Mouse (Mus musculus): ENCODE measurements around the gene Erh. TPM values are rescaled to one million over a fixed set of nuclear protein-coding genes. Genes with fewer than 3 reads are reported as not detected.

Erh gene
- total RNA-seq (2017), result 23.4 and 28.9 TPM in 2 replicates

DNA sequence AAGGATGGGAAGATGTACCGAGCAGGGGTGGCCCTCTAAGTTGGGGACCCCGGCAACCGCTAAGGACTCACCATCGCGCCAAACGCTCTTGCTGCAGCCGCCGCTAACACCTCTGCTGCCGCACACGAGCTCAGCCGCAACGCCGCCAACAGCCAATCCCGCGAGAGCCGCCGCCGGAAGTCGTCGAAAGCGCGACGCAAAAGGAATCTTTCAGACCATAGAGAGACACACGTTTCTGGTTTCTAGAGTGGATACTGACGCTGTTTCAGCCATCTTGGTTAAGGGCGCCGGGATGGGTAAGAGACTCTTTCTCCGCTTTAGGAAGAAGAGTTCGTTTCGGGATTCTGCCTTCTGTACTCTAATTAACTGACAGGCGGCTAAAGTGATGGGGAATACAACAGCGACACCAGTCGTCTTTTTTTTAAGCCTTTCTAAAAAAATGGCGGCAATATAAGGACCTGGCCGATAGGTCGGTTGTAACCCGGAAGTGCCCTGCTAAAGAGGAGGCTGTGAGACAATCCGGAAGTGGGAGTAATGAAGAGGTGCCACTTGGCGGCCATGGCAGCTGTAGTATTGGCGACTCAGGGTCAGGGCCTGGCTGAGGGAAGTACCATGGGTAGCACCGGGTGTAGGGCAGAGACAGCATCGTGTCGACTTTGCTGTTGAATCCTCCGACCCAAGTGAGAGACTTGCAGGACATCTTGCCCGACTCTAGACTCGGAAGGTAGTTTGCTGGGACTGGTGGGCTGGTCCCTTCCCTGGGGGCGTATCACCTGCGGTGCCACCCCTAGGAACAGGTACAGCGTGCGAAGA lies at the start of gene Erh, which contains the start of gene Slc39a9:
Gene Erh, minus strand, starts transcription at position 649 of the 813 bp plus-strand sequence.
Gene Slc39a9, plus strand, starts transcription at position 191 of the 813 bp plus-strand sequence.
- ATAC-seq (ENCODE audit: extremely low read depth, insufficient number of reproducible peaks, low FRiP score, poor library complexity, severe bottlenecking), result peak; percentile 93

DNA sequence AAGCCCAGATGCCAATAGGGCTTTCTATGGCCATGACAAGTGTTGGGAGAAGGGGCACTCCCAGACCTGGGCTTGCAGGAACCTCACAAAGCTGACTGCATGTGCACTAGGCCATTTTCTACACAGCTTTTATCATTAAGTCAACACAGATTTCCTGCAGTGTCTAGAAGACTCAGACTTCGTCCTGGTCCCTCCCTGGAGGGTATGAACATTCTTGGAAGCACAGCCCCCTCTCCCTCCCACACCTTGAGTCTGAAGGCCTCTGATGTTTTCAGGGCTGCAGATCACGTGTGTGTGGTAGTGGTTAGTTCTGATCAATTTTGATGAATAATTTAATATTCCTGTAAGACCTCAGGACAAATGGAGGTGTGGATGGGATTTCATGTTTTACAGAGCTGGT lies 49.6 kb upstream of the Erh start:
- ATAC-seq (ENCODE audit: extremely low read depth, insufficient number of reproducible peaks, low FRiP score, poor library complexity, severe bottlenecking), result no peak

DNA sequence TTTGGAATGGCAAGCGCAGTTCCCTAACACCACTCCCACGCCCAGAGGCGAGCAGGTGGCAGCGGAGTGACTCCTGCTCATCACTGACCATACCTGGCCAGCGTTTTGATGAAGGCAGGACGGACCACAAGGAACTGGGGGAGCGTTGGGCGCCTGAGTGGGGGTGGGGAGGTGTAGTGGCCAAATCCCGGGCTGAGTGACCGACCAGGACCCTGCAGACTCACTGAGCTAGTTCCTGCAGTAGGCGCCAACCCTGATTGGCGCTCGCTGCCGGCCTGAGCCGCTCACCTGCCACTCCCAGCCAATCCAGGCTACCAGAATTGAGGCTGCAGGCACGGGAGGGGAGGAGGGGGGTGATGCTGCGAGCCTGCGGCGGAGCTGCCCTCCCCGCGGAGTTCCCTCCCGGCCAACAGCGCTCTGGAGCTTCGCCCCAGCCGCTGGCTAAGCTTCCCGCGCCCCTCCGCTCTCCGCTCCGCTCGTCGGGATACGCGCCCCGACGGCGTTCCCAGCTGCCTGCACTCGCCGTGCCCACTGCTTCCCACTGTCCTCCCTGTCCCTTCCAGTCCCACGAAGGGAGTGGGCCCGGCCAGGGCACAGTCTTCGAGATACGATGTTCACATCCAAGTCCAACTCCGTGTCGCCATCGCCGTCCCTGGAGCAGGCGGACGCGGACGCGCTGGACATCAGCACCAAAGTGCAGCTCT lies 48.3 kb upstream of the Erh start, which contains the start of gene Plekhd1:
Gene Plekhd1, plus strand, starts transcription at position 323 of the 704 bp plus-strand sequence.
- no peak for ATAC-seq (ENCODE audit: extremely low read depth, insufficient number of reproducible peaks, low FRiP score, poor library complexity, severe bottlenecking)

- ATAC-seq (ENCODE audit: extremely low read depth, insufficient number of reproducible peaks, low FRiP score, poor library complexity, severe bottlenecking), result no peak
Observed at GRCm38 (mm10) chr12:80691671-80692091, 47.5 kb upstream of the Erh start.

GRCm38 (mm10) chr12:80689696-80690095 lies 45.6 kb upstream of the Erh start:
- no peak for ATAC-seq (ENCODE audit: extremely low read depth, insufficient number of reproducible peaks, low FRiP score, poor library complexity, severe bottlenecking)

GRCm38 (mm10) chr12:80687788-80688211 lies 43.7 kb upstream of the Erh start:
- ATAC-seq (ENCODE audit: extremely low read depth, insufficient number of reproducible peaks, low FRiP score, poor library complexity, severe bottlenecking), result no peak

DNA sequence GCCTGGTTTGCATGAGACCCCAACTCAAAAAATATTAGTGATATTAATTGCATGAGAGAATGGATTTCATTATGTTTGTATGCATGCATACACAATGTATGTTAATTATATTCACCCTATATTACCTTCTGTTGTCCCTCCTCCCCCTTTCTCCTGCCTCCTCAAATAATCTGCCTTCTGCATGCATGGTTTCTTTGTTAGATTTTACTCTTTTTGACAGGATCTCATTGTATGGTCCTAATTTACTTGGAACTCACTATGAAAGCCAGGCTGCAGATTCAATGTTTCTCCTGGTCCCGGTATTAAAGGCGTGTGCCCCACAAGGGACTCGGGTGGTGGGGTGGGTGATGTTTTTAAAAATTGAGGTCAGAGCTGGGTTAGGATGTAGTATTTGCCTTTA lies 40.2 kb upstream of the Erh start:
- no peak for ATAC-seq (ENCODE audit: extremely low read depth, insufficient number of reproducible peaks, low FRiP score, poor library complexity, severe bottlenecking)

DNA sequence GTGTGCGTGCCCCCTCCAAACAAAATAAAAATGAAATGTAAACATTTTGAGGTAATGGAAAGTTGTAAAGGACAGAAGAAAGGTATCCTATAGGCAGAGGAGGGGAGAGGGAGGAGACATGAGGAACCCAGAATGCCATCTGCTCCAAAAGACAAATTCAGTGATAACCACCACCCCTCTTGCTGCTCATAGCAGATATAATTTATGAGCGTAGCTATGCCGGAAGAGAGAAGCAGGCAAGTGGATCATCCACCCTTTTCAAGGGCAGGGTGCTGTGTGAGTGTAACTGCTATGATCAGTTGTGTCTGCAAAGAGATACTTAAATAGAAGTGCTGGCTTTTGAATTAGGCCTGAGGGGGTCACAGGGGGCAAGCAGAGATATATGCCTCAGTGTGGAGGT lies 39.4 kb upstream of the Erh start:
- ATAC-seq (ENCODE audit: extremely low read depth, insufficient number of reproducible peaks, low FRiP score, poor library complexity, severe bottlenecking), result no peak

DNA sequence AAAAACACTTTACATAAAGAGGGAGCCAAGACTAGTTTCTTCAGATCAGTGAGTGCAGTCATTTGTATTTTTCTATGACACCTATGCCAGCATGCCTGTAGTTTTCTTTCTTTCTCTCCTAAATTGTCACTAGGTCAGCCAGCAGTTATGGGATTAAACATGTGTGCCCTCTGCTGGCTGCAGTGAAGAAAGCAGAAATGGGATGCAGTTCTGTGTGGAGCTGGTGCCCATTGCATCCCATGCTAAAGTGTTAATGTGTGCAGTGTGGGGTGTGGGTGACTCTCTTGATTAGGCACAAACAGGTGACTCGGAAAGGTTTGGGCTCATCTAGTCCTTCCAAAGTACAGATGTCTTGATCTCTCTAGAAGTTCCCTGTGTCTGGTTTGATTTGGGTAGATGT lies 37.2 kb upstream of the Erh start:
- no peak for ATAC-seq (ENCODE audit: extremely low read depth, insufficient number of reproducible peaks, low FRiP score, poor library complexity, severe bottlenecking)

GRCm38 (mm10) chr12:80673170-80673569 lies 29.0 kb upstream of the Erh start:
- no peak for ATAC-seq (ENCODE audit: extremely low read depth, insufficient number of reproducible peaks, low FRiP score, poor library complexity, severe bottlenecking)

DNA sequence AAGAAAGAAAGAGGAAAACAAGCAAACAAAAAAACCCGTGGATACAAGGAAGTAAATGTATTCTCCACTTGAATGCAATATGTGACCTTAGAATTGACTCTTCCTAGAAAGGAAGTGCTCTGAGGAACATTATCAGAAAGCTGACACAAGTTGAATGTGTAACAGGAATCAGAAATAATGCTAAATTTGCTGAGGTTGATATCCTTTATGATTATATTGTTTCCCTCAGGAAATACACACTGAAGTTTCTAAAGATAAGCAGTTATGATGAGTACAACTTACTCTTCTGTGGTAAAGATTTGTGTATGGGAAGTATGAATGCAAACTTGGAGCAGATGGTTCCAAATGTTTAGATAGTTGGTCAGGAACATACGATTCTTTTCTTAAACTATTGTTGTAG lies 24.2 kb upstream of the Erh start:
- no peak for ATAC-seq (ENCODE audit: extremely low read depth, insufficient number of reproducible peaks, low FRiP score, poor library complexity, severe bottlenecking)

GRCm38 (mm10) chr12:80663935-80664334 lies 19.8 kb upstream of the Erh start:
- ATAC-seq (ENCODE audit: extremely low read depth, insufficient number of reproducible peaks, low FRiP score, poor library complexity, severe bottlenecking), result no peak

DNA sequence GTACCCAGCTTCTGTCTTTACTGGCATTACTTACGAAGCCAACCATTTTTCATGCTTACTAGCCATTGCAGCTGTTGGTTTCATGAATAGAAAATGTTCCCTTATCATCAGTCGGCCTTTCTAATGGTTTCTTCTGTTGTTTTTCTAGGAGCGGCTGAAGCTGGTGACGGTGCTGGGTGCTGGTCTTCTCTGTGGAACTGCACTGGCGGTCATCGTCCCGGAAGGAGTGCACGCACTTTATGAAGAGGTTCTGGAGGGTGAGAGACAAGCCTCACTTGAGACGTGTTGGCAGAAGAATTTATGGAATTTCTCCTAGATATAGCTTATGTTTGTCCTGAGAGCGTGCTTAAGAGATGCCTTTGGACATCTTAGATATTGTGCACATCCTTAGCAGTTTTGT lies 18.2 kb upstream of the Erh start:
- no peak for ATAC-seq (ENCODE audit: extremely low read depth, insufficient number of reproducible peaks, low FRiP score, poor library complexity, severe bottlenecking)

DNA sequence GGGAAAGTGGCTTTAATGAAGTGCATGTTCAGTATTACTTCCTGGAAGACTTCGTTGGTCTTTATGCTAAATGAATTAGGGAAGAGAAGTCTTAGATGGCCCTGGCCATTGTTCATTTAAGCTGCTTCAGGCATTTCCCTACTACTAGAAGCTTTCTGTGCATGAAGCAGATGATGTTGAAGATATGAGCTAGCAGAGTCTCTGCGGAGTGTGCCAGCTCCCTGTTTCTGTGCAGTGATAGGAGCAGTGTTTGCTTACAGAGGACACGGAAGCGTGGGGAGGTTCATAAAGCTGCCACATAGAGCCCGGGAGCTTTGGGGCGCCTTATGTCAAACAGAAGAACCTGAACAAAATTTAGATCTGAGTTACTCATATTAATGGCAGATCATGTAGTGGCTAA lies 14.5 kb upstream of the Erh start:
- no peak for ATAC-seq (ENCODE audit: extremely low read depth, insufficient number of reproducible peaks, low FRiP score, poor library complexity, severe bottlenecking)

DNA sequence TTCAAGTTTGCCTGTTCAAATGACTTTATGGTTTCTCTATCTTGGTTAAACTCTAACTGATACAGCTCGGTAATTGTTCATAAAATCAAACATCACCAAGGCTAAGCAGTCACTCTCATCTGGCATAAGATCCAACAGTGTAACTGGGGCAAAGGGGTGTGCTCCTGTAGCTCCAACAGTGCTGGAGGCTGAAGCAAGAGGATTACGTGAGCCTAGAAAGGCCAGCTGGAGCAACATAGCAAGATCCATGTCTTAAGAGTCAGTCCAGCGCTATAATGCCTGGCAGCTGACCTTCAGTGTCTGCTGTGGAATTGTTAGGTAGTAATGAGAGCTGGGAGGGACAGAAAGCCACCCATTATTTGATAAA lies 10.5 kb upstream of the Erh start:
- no peak for ATAC-seq (ENCODE audit: extremely low read depth, insufficient number of reproducible peaks, low FRiP score, poor library complexity, severe bottlenecking)

GRCm38 (mm10) chr12:80653951-80654658 lies 10.0 kb upstream of the Erh start:
- no peak for ATAC-seq (ENCODE audit: extremely low read depth, insufficient number of reproducible peaks, low FRiP score, poor library complexity, severe bottlenecking)

DNA sequence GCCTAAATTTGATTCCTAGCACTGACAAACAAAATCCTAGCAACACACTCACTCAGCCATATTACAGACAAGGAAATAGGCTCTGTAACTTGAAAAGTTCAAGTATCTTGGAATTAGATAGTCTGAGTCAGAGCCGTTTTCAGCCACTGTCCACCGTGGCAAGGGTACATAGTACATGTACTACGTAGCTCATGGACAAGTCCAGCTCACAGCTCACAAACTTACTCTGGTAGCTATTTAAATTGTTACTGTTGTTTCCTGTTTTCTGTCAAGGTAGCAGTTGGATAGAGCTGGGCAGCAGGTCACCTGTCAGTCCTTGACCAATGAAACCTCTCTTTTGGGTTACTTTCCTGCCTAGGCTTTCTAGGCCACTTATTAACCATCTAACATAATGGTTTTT lies 2.2 kb upstream of the Erh start:
- ATAC-seq (ENCODE audit: extremely low read depth, insufficient number of reproducible peaks, low FRiP score, poor library complexity, severe bottlenecking), result no peak

DNA sequence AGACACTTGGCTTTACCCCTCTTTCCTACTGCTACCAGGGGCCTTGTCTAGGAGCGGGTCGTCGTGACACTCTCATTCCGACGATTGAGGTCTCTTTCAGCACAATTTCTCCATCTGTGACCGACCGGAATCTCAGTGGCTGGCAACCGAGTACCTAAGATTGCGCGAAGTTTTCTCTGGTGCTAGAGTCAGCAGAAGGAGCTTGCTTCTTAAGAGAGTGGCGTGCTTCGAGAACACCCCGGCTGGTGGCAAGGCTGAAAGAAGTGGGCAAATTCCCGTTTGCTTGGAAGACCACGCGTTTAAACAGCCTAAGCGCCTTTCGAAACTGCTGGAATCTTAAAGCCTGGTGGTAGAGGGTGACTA lies 346 bp upstream of the Erh start:
- no peak for ATAC-seq (ENCODE audit: extremely low read depth, insufficient number of reproducible peaks, low FRiP score, poor library complexity, severe bottlenecking)

DNA sequence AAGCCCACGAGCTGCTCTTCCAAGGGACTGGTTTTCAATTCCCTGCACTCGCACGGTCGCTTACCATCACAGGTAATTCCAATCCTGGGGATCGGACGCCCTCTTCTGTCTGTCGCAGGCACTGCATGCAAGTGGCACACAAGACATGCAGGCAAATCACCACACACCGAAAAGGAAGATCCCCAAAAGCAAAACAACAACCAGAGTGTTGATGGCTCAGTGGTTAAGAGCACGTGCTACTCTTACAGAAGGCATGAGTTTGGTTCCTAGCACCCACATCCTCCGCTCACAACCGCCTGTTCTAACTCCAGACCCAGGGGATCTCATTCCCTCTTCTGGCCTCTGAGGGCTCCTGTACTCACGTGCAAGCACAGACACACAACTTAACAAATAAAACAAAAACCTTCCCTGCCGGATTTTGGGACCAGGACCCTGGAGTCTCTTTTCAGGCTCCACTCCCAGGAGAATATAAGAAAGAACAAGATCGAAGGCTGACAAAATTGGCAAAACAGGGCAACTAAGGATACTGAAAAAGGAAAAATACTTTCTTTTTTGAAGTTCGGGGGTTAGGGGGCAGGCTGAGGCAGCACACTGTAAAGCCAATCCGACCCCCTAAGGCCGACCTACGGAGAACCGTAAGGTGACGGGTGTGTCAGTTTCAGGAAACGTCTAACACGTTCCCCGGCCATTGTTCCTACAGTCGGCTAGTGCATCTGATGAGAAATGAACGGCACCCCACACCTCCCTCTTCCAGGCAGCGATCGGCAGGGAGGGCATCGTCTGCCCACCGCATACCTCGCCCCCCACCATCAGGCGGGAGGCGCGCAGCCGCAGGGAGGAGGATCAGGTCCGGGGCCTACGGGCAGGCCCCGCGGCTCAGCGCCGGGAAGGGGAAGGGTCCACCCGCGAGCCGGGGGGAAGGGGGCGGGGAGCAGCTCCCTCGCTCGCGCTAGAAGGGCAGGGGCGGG lies 1.1 kb downstream of the Erh start:
- ATAC-seq (ENCODE audit: extremely low read depth, insufficient number of reproducible peaks, low FRiP score, poor library complexity, severe bottlenecking), result peak; percentile 23; the same call in 1 of the 2 replicates

All from neutrophil, adult 5-6 weeks (primary cell).